Mouse (Mus musculus): ENCODE measurements around the gene Tmem202. TPM values are rescaled to one million over a fixed set of nuclear protein-coding genes. Genes with fewer than 3 reads are reported as not detected.
A peak's percentile ranks its signal among the peaks of the same experiment; 100 is the strongest.

Tmem202 gene
- polyA plus RNA-seq, 1 experiment from 2014 or later = 0.36 TPM

- WGBS = 56% methylated on average over 5 of the region's 5 CpGs
- H3K36me3 ChIP-seq = no peaks in the 10 kb centered on the region
- no peak for ATAC-seq (ENCODE audit: extremely low read depth, insufficient number of reproducible peaks, low FRiP score, low TSS enrichment)
Observed at GRCm38 (mm10) chr9:59531645-59532044, 8.0 kb downstream of the Tmem202 start.

DNA sequence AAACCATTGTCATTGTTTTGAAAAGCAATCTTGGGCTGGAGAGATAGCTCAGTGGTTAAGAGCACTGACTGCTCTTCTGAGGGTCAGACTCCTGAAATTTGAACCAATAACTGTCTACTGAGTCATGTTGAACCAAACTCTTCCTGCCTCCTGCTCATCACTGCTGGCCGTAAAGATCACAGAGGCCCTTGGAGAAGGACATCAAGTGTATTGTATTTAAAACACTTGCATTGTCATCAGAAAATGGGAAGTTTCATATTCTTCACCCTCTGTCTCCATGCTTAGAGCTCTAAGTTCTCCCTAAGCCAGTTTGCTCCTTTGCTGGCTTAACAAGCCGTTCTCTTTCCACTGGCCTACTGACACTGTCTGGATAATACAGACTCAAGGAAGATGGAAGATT is 11.4 kb downstream of the Tmem202 start:
- no peak overlapping the region for H3K4me3 ChIP-seq
- no peak overlapping the region for H3K9ac ChIP-seq
- no peak for ATAC-seq (ENCODE audit: extremely low read depth, insufficient number of reproducible peaks, low FRiP score, low TSS enrichment)
- no peaks in the 10 kb centered on the region for H3K9me3 ChIP-seq
- no peaks in the 10 kb centered on the region for H3K36me3 ChIP-seq
- 70% methylated on average over 2 of the region's 2 CpGs for WGBS
- no peak overlapping the region for H3K27ac ChIP-seq (replicated peaks)
- H3K4me1 ChIP-seq = no peaks in the 10 kb centered on the region
- H3K27me3 ChIP-seq (replicated peaks) = no peaks in the 10 kb centered on the region
- H3K4me2 ChIP-seq = no peak overlapping the region

More at GRCm38 (mm10) chr9:59531645-59532044, 8.0 kb downstream of the Tmem202 start:
- no peak overlapping the region for H3K9ac ChIP-seq
- no peaks in the 10 kb centered on the region for H3K27me3 ChIP-seq (replicated peaks)
- no peak overlapping the region for H3K4me3 ChIP-seq
- no peaks in the 10 kb centered on the region for H3K9me3 ChIP-seq
- no peak overlapping the region for H3K4me2 ChIP-seq
- no peaks in the 10 kb centered on the region for H3K4me1 ChIP-seq
- no peak overlapping the region for H3K27ac ChIP-seq (replicated peaks)

DNA sequence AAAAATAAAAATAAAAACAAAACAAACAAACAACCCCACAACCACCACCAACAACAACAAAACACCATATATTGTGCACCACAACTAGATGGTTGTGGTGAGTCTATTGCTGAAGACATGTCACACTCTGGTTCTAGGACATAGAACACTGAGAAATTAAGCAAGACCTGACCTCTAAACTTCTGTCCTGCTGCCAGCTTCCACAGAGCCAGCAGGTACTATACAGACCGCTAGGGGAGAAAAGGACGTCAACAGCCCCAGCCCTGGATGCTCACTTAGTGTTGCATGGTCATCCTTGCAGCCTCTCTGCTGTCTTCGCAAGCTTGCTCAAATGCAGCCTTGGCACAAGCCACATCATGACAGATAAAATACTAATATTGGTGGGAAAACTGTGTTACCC is 12.1 kb downstream of the Tmem202 start:
- 79% methylated on average over 3 of the region's 3 CpGs for WGBS
- no peak for ATAC-seq (ENCODE audit: extremely low read depth, insufficient number of reproducible peaks, low FRiP score, low TSS enrichment)
- no peak overlapping the region for H3K27ac ChIP-seq (replicated peaks)
- 0 out of 2 replicates have a peak, but pooled peaks cover 6% of the 10 kb centered on the region for H3K4me1 ChIP-seq
- no peak overlapping the region for H3K4me3 ChIP-seq
- H3K27me3 ChIP-seq (replicated peaks) = no peaks in the 10 kb centered on the region
- no peak overlapping the region for H3K4me2 ChIP-seq
- H3K9ac ChIP-seq = no peak overlapping the region
- H3K9me3 ChIP-seq = no peaks in the 10 kb centered on the region
- no peaks in the 10 kb centered on the region for H3K36me3 ChIP-seq

GRCm38 (mm10) chr9:59526727-59527126 is 12.9 kb downstream of the Tmem202 start:
- no peaks in the 10 kb centered on the region for H3K9me3 ChIP-seq
- H3K9ac ChIP-seq = no peak overlapping the region
- H3K36me3 ChIP-seq = no peaks in the 10 kb centered on the region
- H3K27ac ChIP-seq (replicated peaks) = no peak overlapping the region
- H3K27me3 ChIP-seq (replicated peaks) = no peaks in the 10 kb centered on the region
- H3K4me2 ChIP-seq = no peak overlapping the region
- WGBS = 60% methylated on average over 6 of the region's 6 CpGs
- H3K4me1 ChIP-seq = 0 out of 2 replicates have a peak, but pooled peaks cover 6% of the 10 kb centered on the region
- ATAC-seq (ENCODE audit: extremely low read depth, insufficient number of reproducible peaks, low FRiP score, low TSS enrichment) = no peak
- no peak overlapping the region for H3K4me3 ChIP-seq

GRCm38 (mm10) chr9:59522906-59523305 is 16.7 kb downstream of the Tmem202 start:
- Histone ChIP-seq H3K27ac (replicated peaks) (no peak overlapping the region), H3K9me3 (no peaks in the 10 kb centered on the region), H3K4me3 (no peak overlapping the region), H3K27me3 (replicated peaks) (no peaks in the 10 kb centered on the region), H3K4me2 (no peak overlapping the region), H3K36me3 (no peaks in the 10 kb centered on the region), H3K4me1 (peaks cover 19% of the 10 kb centered on the region), H3K9ac (no peak overlapping the region)
- ATAC-seq (ENCODE audit: extremely low read depth, insufficient number of reproducible peaks, low FRiP score, low TSS enrichment) = no peak
- WGBS = 29% methylated on average over 4 of the region's 4 CpGs

- Histone ChIP-seq H3K27me3 (replicated peaks) (no peaks in the 10 kb centered on the region), H3K4me3 (no peak overlapping the region), H3K9me3 (no peaks in the 10 kb centered on the region), H3K27ac (replicated peaks) (0 out of 2 replicates have a peak overlapping the region, but pooled peaks have one; percentile 5), H3K4me1 (peaks cover 27% of the 10 kb centered on the region), H3K9ac (no peak overlapping the region), H3K36me3 (no peaks in the 10 kb centered on the region), H3K4me2 (no peak overlapping the region)
- WGBS = 70% methylated on average over 2 of the region's 2 CpGs
- ATAC-seq (ENCODE audit: extremely low read depth, insufficient number of reproducible peaks, low FRiP score, low TSS enrichment) = no peak
Observed at GRCm38 (mm10) chr9:59519396-59519795, 20.3 kb downstream of the Tmem202 start.

DNA sequence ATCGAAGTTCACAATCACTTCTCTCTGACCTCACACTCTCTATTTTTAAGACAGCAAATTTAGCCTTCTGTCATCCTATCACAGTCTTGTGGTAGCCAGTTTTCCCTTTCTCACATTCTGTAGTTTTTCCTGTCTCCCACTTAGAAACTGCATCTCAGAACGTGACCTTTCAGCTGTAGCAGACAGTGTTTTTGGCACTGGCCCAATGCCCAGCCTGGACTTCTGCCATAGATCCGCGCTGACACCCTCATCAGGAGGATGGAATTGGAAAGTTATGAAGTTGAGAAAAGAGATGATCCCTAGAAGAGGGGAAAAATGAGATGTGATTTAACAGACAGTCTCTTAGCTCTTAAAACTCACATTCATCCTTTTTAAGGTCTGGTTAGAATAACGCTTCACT is 20.7 kb downstream of the Tmem202 start:
- 30% methylated on average over 5 of the region's 5 CpGs for WGBS
- H3K27me3 ChIP-seq (replicated peaks) = no peaks in the 10 kb centered on the region
- H3K4me3 ChIP-seq = no peak overlapping the region
- peaks cover 27% of the 10 kb centered on the region for H3K4me1 ChIP-seq
- ATAC-seq (ENCODE audit: extremely low read depth, insufficient number of reproducible peaks, low FRiP score, low TSS enrichment) = no peak; the same call in 1 of the 2 replicates
- H3K4me2 ChIP-seq = no peak overlapping the region
- H3K36me3 ChIP-seq = no peaks in the 10 kb centered on the region
- H3K27ac ChIP-seq (replicated peaks) = peak overlapping the region; percentile 51
- H3K9ac ChIP-seq = peak overlapping the region; percentile 6
- H3K9me3 ChIP-seq = no peaks in the 10 kb centered on the region

DNA sequence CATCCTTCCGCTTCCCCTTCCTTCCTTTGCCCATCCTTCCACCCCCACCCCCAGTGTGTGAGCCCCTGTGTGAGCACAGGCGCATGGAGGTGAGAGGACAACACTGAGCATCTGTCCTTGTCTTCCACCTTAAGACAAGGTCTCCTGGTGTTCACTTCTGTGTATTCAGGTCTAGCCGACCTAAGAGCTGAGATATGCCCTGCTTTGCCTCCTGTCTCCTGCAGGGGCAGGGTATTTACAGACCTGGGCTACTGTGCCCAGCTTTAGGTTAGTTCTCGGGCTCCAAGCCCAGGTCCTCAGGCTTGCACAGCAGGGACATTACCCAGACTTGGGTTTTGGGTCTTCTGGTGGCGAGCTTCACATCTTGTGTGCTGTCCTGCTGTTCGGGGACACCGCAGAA is 22.5 kb downstream of the Tmem202 start:
- H3K4me3 ChIP-seq = no peak overlapping the region
- H3K36me3 ChIP-seq = no peaks in the 10 kb centered on the region
- H3K27me3 ChIP-seq (replicated peaks) = no peaks in the 10 kb centered on the region
- no peaks in the 10 kb centered on the region for H3K9me3 ChIP-seq
- peaks cover 21% of the 10 kb centered on the region for H3K4me1 ChIP-seq
- H3K9ac ChIP-seq = no peak overlapping the region
- WGBS = 52% methylated on average over 7 of the region's 7 CpGs
- no peak overlapping the region for H3K4me2 ChIP-seq
- H3K27ac ChIP-seq (replicated peaks) = no peak overlapping the region
- no peak for ATAC-seq (ENCODE audit: extremely low read depth, insufficient number of reproducible peaks, low FRiP score, low TSS enrichment)

GRCm38 (mm10) chr9:59515069-59515468 is 24.6 kb downstream of the Tmem202 start:
- Histone ChIP-seq H3K27me3 (replicated peaks) (no peaks in the 10 kb centered on the region), H3K4me1 (peaks cover 21% of the 10 kb centered on the region), H3K4me2 (no peak overlapping the region), H3K4me3 (no peak overlapping the region), H3K9me3 (no peaks in the 10 kb centered on the region), H3K27ac (replicated peaks) (0 out of 2 replicates have a peak overlapping the region, but pooled peaks have one; percentile 30), H3K9ac (no peak overlapping the region), H3K36me3 (no peaks in the 10 kb centered on the region)
- ATAC-seq (ENCODE audit: extremely low read depth, insufficient number of reproducible peaks, low FRiP score, low TSS enrichment) = no peak
- WGBS = 9% methylated on average over 3 of the region's 3 CpGs

DNA sequence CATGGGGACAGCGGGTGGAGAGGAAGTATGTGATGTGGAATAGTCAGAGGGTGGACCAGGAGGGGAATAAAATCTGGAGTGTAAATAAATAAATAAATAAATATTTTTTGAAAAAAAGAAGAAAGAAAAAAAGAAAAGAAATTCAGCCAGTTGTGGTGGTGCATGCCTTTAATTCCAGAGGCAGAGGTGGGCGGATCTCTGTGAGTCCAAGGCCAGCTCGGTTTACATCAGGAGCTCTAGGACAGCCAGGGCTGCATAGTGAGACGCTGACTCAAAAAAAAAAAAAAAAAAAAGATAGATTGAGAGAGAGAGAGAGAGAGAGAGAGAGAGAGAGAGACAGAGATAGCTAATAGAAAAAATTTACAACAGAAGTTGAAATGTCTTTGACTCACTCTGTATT is 27.3 kb downstream of the Tmem202 start:
- Histone ChIP-seq H3K4me3 (no peak overlapping the region), H3K27ac (replicated peaks) (no peak overlapping the region), H3K9me3 (no peaks in the 10 kb centered on the region), H3K9ac (no peak overlapping the region), H3K36me3 (no peaks in the 10 kb centered on the region), H3K4me1 (peaks cover 8% of the 10 kb centered on the region), H3K27me3 (replicated peaks) (no peaks in the 10 kb centered on the region), H3K4me2 (no peak overlapping the region)
- 26% methylated on average over 4 of the region's 4 CpGs for WGBS
- ATAC-seq (ENCODE audit: extremely low read depth, insufficient number of reproducible peaks, low FRiP score, low TSS enrichment) = no peak

DNA sequence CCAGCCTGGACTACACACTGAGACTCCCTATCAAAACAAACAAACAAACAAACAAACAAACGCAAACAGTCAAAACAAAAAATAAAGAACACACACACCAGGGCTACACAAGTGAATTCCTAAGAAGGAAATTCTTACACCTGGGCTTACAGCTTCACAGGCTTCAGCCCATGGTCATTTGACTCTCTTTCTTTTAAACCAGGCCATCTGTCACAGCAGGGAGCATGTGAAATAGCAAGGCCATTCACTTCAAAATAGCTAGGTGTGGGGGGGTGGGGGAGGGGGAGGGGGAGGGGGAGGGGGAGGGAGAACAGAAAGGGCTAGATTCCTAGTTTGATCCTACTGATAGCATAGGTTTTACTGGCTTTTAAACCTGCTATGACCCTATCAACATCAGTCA is 31.5 kb downstream of the Tmem202 start:
- Histone ChIP-seq H3K9me3 (no peaks in the 10 kb centered on the region), H3K4me3 (no peak overlapping the region), H3K4me1 (no peaks in the 10 kb centered on the region), H3K9ac (no peak overlapping the region), H3K4me2 (no peak overlapping the region), H3K27ac (replicated peaks) (no peak overlapping the region), H3K36me3 (no peaks in the 10 kb centered on the region), H3K27me3 (replicated peaks) (no peaks in the 10 kb centered on the region)
- ATAC-seq (ENCODE audit: extremely low read depth, insufficient number of reproducible peaks, low FRiP score, low TSS enrichment) = no peak
- 38% methylated on average over 1 of the region's 1 CpGs for WGBS

- Histone ChIP-seq H3K4me2 (peak overlapping the region; percentile 95), H3K4me3 (peak overlapping the region; percentile 99), H3K36me3 (no peaks in the 10 kb centered on the region; the same call in 1 of the 2 replicates), H3K9ac (peak overlapping the region; percentile 95), H3K27ac (replicated peaks) (peak overlapping the region; percentile 98), H3K4me1 (peaks cover 25% of the 10 kb centered on the region), H3K27me3 (replicated peaks) (no peaks in the 10 kb centered on the region), H3K9me3 (no peaks in the 10 kb centered on the region)
- ATAC-seq (ENCODE audit: extremely low read depth, insufficient number of reproducible peaks, low FRiP score, low TSS enrichment) = no peak
Observed at GRCm38 (mm10) chr9:59487331-59487730, 52.3 kb downstream of the Tmem202 start.

Measured in heart, embryonic 13.5 days (tissue).